Mouse (Mus musculus): ENCODE measurements around the gene Xbp1. TPM values are rescaled to one million over a fixed set of nuclear protein-coding genes. Genes with fewer than 3 reads are reported as not detected.

Xbp1 gene
- polyA plus RNA-seq, 1 experiment from 2014 or later: 133 TPM

DNA sequence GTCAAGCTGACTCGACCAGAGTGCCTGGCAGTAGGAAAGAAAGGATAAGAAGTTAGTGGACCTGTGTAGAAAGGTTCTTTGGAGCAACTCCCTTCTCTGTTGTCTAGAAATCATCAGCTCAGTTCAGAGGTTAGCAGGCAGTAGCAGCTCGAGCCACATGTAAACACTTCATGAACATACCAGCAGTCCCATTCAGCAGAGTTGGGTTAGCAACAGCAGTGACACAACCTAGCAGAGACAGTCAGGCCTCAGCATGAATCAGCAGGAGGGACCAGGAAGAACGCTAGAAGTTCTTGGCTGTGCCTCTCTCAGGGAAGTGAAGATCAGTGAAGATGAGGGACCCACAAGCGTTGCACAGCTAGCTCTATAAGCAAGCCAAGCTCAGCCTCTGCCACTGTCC is 25.0 kb downstream of the Xbp1 start:
- Histone ChIP-seq H3K36me3 (ENCODE audit: control insufficient read depth, insufficient read depth, low read length) (no peaks in the 10 kb centered on the region), H3K27ac (ENCODE audit: low read depth, low read length) (no peak overlapping the region), H3K27me3 (ENCODE audit: control insufficient read depth, insufficient read depth, low read length) (no peaks in the 10 kb centered on the region), H3K4me3 (ENCODE audit: low read depth, low read length) (no peak overlapping the region), H3K9me3 (ENCODE audit: control insufficient read depth, low read length) (no peaks in the 10 kb centered on the region), H3K4me2 (no peak overlapping the region), H3K9ac (ENCODE audit: low read length) (no peak overlapping the region), H3K4me1 (ENCODE audit: control insufficient read depth, insufficient read depth, low read length) (peaks cover 12% of the 10 kb centered on the region; the same call in 1 of the 2 replicates)
- no peak for ATAC-seq (ENCODE audit: low FRiP score)
- 77% methylated on average over 4 of the region's 4 CpGs for WGBS
- DNase-seq (ENCODE audit: low spot score, missing footprints): no peak

DNA sequence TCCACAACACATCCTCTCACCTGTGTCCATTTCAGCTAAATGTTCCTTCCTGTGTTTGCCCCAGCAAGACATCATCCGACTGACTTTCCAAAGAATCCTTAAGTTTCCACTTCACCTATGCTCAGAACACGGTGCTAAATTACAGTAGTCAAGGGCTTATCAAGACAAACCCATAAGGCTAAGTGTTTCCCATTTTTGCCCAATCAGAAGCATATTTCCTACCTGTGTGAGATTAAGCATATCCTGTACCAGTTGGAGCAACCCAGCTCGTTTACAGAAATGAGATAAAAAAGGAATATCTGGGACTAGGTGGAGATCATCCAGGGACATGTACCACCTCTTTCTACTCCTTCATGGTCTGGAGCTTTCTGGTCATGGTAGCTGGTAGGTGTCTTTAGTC is 26.2 kb downstream of the Xbp1 start:
- Histone ChIP-seq H3K27me3 (ENCODE audit: control insufficient read depth, insufficient read depth, low read length) (no peaks in the 10 kb centered on the region), H3K4me2 (no peak overlapping the region), H3K4me1 (ENCODE audit: control insufficient read depth, insufficient read depth, low read length) (no peaks in the 10 kb centered on the region; the same call in 1 of the 2 replicates), H3K27ac (ENCODE audit: low read depth, low read length) (no peak overlapping the region), H3K9ac (ENCODE audit: low read length) (no peak overlapping the region), H3K4me3 (ENCODE audit: low read depth, low read length) (no peak overlapping the region), H3K9me3 (ENCODE audit: control insufficient read depth, low read length) (no peaks in the 10 kb centered on the region), H3K36me3 (ENCODE audit: control insufficient read depth, insufficient read depth, low read length) (no peaks in the 10 kb centered on the region)
- no peak for ATAC-seq (ENCODE audit: low FRiP score)
- WGBS: 88% methylated on average over 3 of the region's 3 CpGs
- no peak for DNase-seq (ENCODE audit: low spot score, missing footprints)

DNA sequence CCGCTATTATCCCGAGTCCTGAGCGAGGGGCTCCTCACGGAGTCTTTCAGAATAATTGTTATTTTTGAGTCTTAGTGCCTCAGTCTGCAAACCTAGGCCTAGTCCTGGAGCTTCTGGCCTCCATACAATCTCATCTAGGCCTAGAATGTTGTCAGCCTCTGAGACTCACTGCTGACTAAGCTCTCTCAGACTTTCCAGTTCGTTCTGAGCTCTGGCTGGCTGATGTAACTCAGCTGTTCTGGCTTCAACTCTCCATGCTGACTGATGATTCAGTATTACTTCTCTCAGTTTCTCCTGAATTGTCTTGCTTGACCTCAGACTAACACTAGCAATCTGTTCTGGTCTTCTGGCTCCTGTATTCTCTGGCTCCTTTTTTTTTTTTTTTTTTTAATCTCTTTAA is 31.0 kb downstream of the Xbp1 start:
- Histone ChIP-seq H3K27me3 (ENCODE audit: control insufficient read depth, insufficient read depth, low read length) (no peaks in the 10 kb centered on the region), H3K27ac (ENCODE audit: low read depth, low read length) (no peak overlapping the region), H3K9ac (ENCODE audit: low read length) (no peak overlapping the region), H3K36me3 (ENCODE audit: control insufficient read depth, insufficient read depth, low read length) (no peaks in the 10 kb centered on the region), H3K9me3 (ENCODE audit: control insufficient read depth, low read length) (no peaks in the 10 kb centered on the region), H3K4me3 (ENCODE audit: low read depth, low read length) (no peak overlapping the region), H3K4me2 (no peak overlapping the region), H3K4me1 (ENCODE audit: control insufficient read depth, insufficient read depth, low read length) (no peaks in the 10 kb centered on the region)
- WGBS: 89% methylated on average over 5 of the region's 5 CpGs
- DNase-seq (ENCODE audit: low spot score, missing footprints): no peak
- ATAC-seq (ENCODE audit: low FRiP score): no peak

DNA sequence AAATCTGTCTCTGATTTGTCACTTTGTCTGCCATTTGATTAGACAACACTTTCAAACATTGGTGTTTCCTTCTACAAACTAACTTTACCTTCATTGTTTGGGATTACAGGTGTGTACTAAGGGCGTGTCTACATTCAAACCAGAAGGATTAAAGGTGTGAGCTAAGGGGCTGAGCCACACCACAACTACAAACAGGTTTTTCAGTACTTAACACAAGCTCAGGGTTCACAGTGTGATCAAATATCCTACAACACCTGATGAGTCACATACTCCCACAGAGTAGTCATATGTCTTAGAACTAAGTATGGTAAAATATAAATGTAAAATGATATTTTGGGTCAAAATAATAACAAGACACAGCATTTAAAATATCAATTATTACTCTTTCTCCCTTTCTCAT is 31.5 kb downstream of the Xbp1 start:
- no peaks in the 10 kb centered on the region for H3K4me1 ChIP-seq (ENCODE audit: control insufficient read depth, insufficient read depth, low read length)
- H3K9me3 ChIP-seq (ENCODE audit: control insufficient read depth, low read length): no peaks in the 10 kb centered on the region
- no peaks in the 10 kb centered on the region for H3K36me3 ChIP-seq (ENCODE audit: control insufficient read depth, insufficient read depth, low read length)
- no peak for ATAC-seq (ENCODE audit: low FRiP score)
- no peak overlapping the region for H3K4me3 ChIP-seq (ENCODE audit: low read depth, low read length)
- H3K9ac ChIP-seq (ENCODE audit: low read length): no peak overlapping the region
- no peaks in the 10 kb centered on the region for H3K27me3 ChIP-seq (ENCODE audit: control insufficient read depth, insufficient read depth, low read length)
- no peak overlapping the region for H3K27ac ChIP-seq (ENCODE audit: low read depth, low read length)
- WGBS: 68% methylated on average over 1 of the region's 1 CpGs
- DNase-seq (ENCODE audit: low spot score, missing footprints): no peak
- H3K4me2 ChIP-seq: no peak overlapping the region

DNA sequence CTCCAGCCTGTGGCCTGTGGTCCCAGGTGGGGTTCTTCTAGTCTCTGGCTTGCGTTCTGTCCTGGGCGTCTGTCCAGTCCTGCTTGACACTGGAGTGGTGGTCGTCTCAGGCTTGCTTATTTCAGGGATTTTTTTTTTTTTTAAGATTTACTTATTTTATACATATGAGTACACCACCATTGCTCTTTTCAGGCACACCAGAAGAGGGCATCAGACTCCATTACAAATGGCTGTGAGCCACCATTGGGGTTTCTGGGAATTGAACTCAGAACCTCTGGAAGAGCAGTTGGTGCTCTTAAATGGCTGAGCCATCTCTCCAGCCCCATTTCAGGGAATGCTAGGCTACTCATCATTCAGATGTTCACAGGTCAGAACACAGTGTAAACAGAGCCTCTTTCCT is 39.8 kb downstream of the Xbp1 start:
- Histone ChIP-seq H3K4me1 (ENCODE audit: control insufficient read depth, insufficient read depth, low read length) (peaks cover 5% of the 10 kb centered on the region), H3K27me3 (ENCODE audit: control insufficient read depth, insufficient read depth, low read length) (no peaks in the 10 kb centered on the region), H3K4me3 (ENCODE audit: low read depth, low read length) (no peak overlapping the region), H3K36me3 (ENCODE audit: control insufficient read depth, insufficient read depth, low read length) (no peaks in the 10 kb centered on the region), H3K9me3 (ENCODE audit: control insufficient read depth, low read length) (no peaks in the 10 kb centered on the region), H3K9ac (ENCODE audit: low read length) (no peak overlapping the region), H3K27ac (ENCODE audit: low read depth, low read length) (no peak overlapping the region), H3K4me2 (no peak overlapping the region)
- 90% methylated on average over 3 of the region's 3 CpGs for WGBS
- ATAC-seq (ENCODE audit: low FRiP score) (no peak), DNase-seq (ENCODE audit: low spot score, missing footprints) (no peak)

DNA sequence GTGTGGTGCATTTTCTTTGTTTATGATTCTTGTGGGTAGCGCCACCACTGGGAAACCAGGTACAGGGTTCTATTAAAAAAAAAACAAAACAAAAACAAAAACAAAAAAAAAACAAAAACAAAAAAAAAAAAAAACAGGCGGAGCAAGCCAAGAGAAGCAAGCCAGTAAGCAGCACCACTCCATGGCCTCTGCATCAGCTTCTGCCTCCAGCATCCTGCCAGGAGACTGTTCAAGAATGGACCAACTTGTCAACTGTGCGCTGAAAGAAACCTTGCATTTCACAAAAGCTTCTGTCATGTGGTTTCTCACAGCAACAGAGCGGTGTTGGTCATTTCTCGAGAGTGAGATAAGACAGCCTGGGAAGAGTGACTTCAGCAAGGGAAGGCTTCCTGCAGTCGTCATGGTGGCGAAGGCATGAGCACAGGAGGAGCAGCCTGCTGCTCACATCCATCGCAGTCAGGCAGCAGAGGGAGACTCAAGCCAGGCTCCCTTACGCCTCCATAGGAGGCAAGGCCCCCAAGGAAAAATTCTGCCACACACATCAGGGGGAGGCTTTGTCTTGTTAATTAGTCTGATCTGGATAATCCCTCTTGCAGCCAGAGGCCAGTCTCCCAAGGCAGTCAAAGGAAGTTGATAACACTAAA is 42.3 kb downstream of the Xbp1 start:
- DNase-seq (ENCODE audit: low spot score, missing footprints) (peak; percentile 86), ATAC-seq (ENCODE audit: low FRiP score) (peak; percentile 84)
- no peak overlapping the region for H3K27ac ChIP-seq (ENCODE audit: low read depth, low read length)
- no peaks in the 10 kb centered on the region for H3K27me3 ChIP-seq (ENCODE audit: control insufficient read depth, insufficient read depth, low read length)
- no peaks in the 10 kb centered on the region for H3K9me3 ChIP-seq (ENCODE audit: control insufficient read depth, low read length)
- H3K4me2 ChIP-seq: no peak overlapping the region
- H3K9ac ChIP-seq (ENCODE audit: low read length): no peak overlapping the region
- H3K36me3 ChIP-seq (ENCODE audit: control insufficient read depth, insufficient read depth, low read length): no peaks in the 10 kb centered on the region
- 17% methylated on average over 9 of the region's 9 CpGs for WGBS
- no peak overlapping the region for H3K4me3 ChIP-seq (ENCODE audit: low read depth, low read length)
- peaks cover 5% of the 10 kb centered on the region for H3K4me1 ChIP-seq (ENCODE audit: control insufficient read depth, insufficient read depth, low read length)

DNA sequence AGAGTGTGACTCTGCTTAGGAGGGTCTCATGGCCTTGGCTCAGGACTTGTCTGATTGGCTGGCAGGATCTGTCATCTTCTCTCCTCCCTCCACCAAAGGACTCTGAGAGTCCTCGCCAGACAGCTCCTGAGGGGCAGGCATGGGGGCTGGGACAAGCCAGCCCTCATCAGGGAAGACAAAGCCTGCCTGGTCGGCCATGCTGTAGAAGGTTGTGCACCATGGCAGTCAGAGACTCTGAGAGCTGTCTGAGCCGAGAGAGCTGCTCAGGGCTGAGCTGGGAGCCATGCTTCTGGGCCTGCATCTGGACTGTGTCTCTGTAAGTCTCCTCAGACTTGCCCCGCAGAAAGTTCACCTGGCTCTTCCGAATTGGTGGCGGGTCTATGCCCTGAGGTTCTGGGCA is 43.4 kb downstream of the Xbp1 start:
- WGBS: 54% methylated on average over 6 of the region's 6 CpGs
- no peak overlapping the region for H3K4me3 ChIP-seq (ENCODE audit: low read depth, low read length)
- no peak for ATAC-seq (ENCODE audit: low FRiP score)
- DNase-seq (ENCODE audit: low spot score, missing footprints): no peak
- H3K27ac ChIP-seq (ENCODE audit: low read depth, low read length): no peak overlapping the region
- H3K9me3 ChIP-seq (ENCODE audit: control insufficient read depth, low read length): no peaks in the 10 kb centered on the region
- H3K4me2 ChIP-seq: no peak overlapping the region
- H3K36me3 ChIP-seq (ENCODE audit: control insufficient read depth, insufficient read depth, low read length): no peaks in the 10 kb centered on the region
- no peaks in the 10 kb centered on the region for H3K27me3 ChIP-seq (ENCODE audit: control insufficient read depth, insufficient read depth, low read length)
- H3K9ac ChIP-seq (ENCODE audit: low read length): no peak overlapping the region
- H3K4me1 ChIP-seq (ENCODE audit: control insufficient read depth, insufficient read depth, low read length): peaks cover 5% of the 10 kb centered on the region

DNA sequence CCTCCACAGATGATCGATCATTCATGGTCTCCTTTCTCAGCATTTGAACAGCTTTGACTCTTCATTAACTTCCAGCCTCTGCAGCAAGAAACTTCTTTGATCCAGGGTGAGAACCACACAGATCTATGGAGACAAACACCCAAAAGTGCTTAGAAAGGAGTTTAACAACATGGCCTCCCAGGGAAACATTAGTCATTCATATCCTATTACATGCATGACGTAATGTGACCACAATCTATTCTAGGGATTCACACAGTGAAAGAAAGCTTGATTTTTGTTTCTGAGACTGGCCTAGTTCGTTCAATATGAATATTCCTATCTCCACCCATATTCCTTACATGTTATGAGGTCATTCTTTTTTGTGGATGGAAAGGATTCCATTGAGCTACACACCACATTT is 45.1 kb downstream of the Xbp1 start:
- no peak overlapping the region for H3K27ac ChIP-seq (ENCODE audit: low read depth, low read length)
- 85% methylated on average over 3 of the region's 3 CpGs for WGBS
- no peak for ATAC-seq (ENCODE audit: low FRiP score)

DNA sequence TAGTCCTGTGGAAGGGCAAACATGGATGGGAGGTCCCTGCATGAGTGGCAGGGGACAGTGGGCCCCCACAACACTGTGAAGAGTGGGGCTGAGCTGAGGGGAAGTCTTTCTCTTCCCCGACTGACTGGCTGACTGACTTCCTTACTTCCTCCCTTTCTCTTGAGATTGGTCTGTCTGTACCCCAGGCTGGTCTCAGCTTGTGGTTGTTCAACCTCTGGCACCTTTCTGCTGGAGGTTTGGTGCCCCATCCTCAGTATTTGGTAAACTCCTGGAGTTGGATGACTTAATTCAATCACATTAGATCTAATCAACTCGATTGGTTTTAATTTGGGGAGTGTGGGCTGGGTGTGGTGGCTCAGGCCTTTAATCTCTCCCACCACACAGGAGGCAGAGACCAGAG is 46.0 kb downstream of the Xbp1 start:
- WGBS: 86% methylated on average over 2 of the region's 2 CpGs
- Histone ChIP-seq H3K27ac (ENCODE audit: low read depth, low read length) (no peak overlapping the region), H3K36me3 (ENCODE audit: control insufficient read depth, insufficient read depth, low read length) (no peaks in the 10 kb centered on the region), H3K4me3 (ENCODE audit: low read depth, low read length) (no peak overlapping the region), H3K9ac (ENCODE audit: low read length) (no peak overlapping the region), H3K4me1 (ENCODE audit: control insufficient read depth, insufficient read depth, low read length) (peaks cover 5% of the 10 kb centered on the region), H3K4me2 (no peak overlapping the region), H3K27me3 (ENCODE audit: control insufficient read depth, insufficient read depth, low read length) (no peaks in the 10 kb centered on the region), H3K9me3 (ENCODE audit: control insufficient read depth, low read length) (no peaks in the 10 kb centered on the region)
- DNase-seq (ENCODE audit: low spot score, missing footprints): no peak
- ATAC-seq (ENCODE audit: low FRiP score): no peak

More for the DNA sequence above, 45.1 kb downstream of the Xbp1 start:
- no peaks in the 10 kb centered on the region for H3K36me3 ChIP-seq (ENCODE audit: control insufficient read depth, insufficient read depth, low read length)
- H3K4me1 ChIP-seq (ENCODE audit: control insufficient read depth, insufficient read depth, low read length): peaks cover 5% of the 10 kb centered on the region
- no peak overlapping the region for H3K9ac ChIP-seq (ENCODE audit: low read length)
- no peaks in the 10 kb centered on the region for H3K27me3 ChIP-seq (ENCODE audit: control insufficient read depth, insufficient read depth, low read length)
- H3K4me2 ChIP-seq: no peak overlapping the region
- H3K4me3 ChIP-seq (ENCODE audit: low read depth, low read length): no peak overlapping the region
- no peaks in the 10 kb centered on the region for H3K9me3 ChIP-seq (ENCODE audit: control insufficient read depth, low read length)
- DNase-seq (ENCODE audit: low spot score, missing footprints): no peak
